Mouse (Mus musculus) hindbrain, embryonic 14.5 days (tissue): ENCODE results near the gene Atp13a1. TPM values are rescaled to one million over a fixed set of nuclear protein-coding genes. Genes with fewer than 3 reads are reported as not detected.
A peak's percentile ranks its signal among the peaks of the same experiment; 100 is the strongest.

Experiments used
- ATAC-seq: fragments of 200-750 bp; cut with Nextera tagmentation; 2 replicates; pipeline ENCODE4 v1.8.0; 2017; ENCODE audit warnings: moderate number of reproducible peaks, mild to moderate bottlenecking, moderate TSS enrichment, moderate library complexity; ENCODE audit not compliant: low FRiP score
- DNase-seq: peaks from one replicate; pipeline ENCODE4 v3.0.0-alpha.2; 2015; ENCODE audit warnings: low spot score
- H3K27ac ChIP-seq: fragments of 300-500 bp; sonication (generic); 2 replicates; pipeline ENCODE4 v1.5.1; 2014; ENCODE audit warnings: mild to moderate bottlenecking, moderate library complexity
- H3K27me3 ChIP-seq: fragments of 300-500 bp; sonication (generic); 2 replicates; pipeline ENCODE4 v1.6.1; 2014; ENCODE audit warnings: mild to moderate bottlenecking, low read length, mixed read lengths; ENCODE audit not compliant: control insufficient read depth, insufficient read depth
- H3K36me3 ChIP-seq: fragments of 300-500 bp; sonication (generic); replicated peaks from 2 replicates; pipeline ENCODE4 v1.6.1; 2014; ENCODE audit not compliant: control insufficient read depth, insufficient read depth
- H3K4me1 ChIP-seq: fragments of 300-500 bp; sonication (generic); replicated peaks from 2 replicates; pipeline ENCODE4 v1.6.1; 2014; ENCODE audit warnings: antibody characterized with exemption, low read length, mixed read lengths; ENCODE audit not compliant: control insufficient read depth, insufficient read depth
- H3K4me2 ChIP-seq: fragments of 300-500 bp; sonication (generic); replicated peaks from 2 replicates; pipeline ENCODE4 v1.6.1; 2014; ENCODE audit warnings: mild to moderate bottlenecking, moderate library complexity
- H3K4me3 ChIP-seq: fragments of 300-500 bp; sonication (generic); replicated peaks from 2 replicates; pipeline ENCODE4 v1.5.1; 2014; ENCODE audit warnings: mild to moderate bottlenecking, low read length
- H3K9ac ChIP-seq: fragments of 300-500 bp; sonication (generic); 2 replicates; pipeline ENCODE4 v1.6.1; 2014
- H3K9me3 ChIP-seq: fragments of 300-500 bp; sonication (generic); 2 replicates; pipeline ENCODE4 v1.6.1; 2016; ENCODE audit warnings: low read length; ENCODE audit not compliant: control insufficient read depth
- WGBS: fragments of 180-500 bp; shearing (Covaris S2); extraction: QIAGEN DNeasy Blood & Tissue Kit; methylation state at CpG from one replicate; pipeline ENCODE4 v1.1.7; 2014; 5-methylcytosine and 5-hydroxymethylcytosine counted together
- polyA plus RNA-seq: library from polyadenylated mRNA; unstranded; fragments of >200 nt; fragmentation: Nextera tagmentation; extraction: Ambion mirVana; gene quantifications from 2 replicates; pipeline ENCODE4 v1.2.1, GENCODE M21; 2014

Atp13a1 gene
- 47.8 and 48.3 TPM in 2 replicates for polyA plus RNA-seq

DNA sequence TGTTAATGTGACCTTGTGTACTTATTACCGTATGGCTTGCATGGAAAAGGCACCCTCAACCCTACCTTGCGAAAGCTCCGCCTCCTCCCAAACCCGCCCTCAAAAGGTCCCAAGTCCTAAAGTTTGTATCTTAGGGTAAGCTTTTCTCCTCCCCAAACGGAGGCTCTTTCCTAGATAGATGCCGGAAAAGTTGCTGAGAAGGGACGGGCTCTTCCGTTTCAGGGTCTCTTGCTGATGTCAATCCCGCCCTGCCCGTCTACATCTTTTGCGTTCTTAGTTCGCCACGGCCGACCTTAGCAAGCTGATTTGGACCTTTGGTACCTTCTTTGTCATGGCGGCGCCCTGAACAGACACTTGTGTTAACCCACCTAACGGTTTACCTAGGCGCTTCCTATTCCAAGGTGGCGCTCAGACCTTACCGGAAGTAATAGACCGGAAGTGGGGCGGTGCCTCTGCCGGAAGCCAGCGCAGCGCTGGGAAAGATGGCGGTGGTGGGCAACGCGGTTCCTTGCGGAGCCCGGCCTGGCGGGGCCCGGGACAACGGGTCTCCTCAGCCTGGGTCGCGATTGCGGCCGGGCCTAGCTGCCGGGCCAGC, at the start of gene Atp13a1, which contains the start of gene Zfp866:
TSS of gene Atp13a1 (plus strand) at position 391 of the 595 bp plus-strand sequence.
TSS of gene Zfp866 (minus strand) at position 406 of the 595 bp plus-strand sequence.
- DNase-seq (peak; percentile 91), ATAC-seq (peak; percentile 96)
- peak within 1 kb of the TSS; percentile 86 for H3K27ac ChIP-seq
- H3K4me1 ChIP-seq: peaks cover 16% of the 10 kb centered on the region
- H3K9me3 ChIP-seq: no peaks in the 10 kb centered on the region
- no peaks in the 10 kb centered on the region for H3K27me3 ChIP-seq
- H3K4me3 ChIP-seq: peak within 1 kb of the TSS; percentile 97
- peak within 1 kb of the TSS; percentile 61 for H3K4me2 ChIP-seq
- peaks cover 26% of the 10 kb centered on the region for H3K36me3 ChIP-seq
- peak within 1 kb of the TSS; percentile 98 for H3K9ac ChIP-seq
- WGBS: under 1% methylated on average over 38 of the region's 38 CpGs

DNA sequence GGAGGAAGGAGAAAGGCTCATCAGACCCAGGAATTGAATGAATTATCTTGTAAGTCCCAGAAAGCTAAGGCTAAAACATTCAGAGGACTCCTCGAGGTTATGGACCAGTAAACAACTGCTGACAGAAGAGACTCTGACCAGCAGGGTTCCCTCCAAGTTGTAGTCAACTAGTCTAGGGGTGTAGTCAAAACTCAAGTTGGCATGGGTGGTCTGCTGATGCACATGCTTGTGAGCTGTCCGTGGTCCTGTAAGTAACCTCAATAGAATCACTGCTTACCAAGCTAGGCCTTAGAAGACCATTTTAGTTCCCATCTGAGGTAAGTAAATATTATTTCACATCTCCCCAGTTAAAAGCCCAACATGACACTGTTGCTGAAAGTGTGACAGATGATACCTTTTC, 49.7 kb upstream of the Atp13a1 start:
- Histone ChIP-seq H3K4me2 (no peak overlapping the region), H3K9ac (no peak overlapping the region), H3K27ac (no peak overlapping the region), H3K9me3 (no peaks in the 10 kb centered on the region), H3K27me3 (no peaks in the 10 kb centered on the region), H3K4me3 (no peak overlapping the region), H3K4me1 (no peaks in the 10 kb centered on the region), H3K36me3 (peaks cover 26% of the 10 kb centered on the region)
- DNase-seq (no peak), ATAC-seq (no peak)
- 81% methylated on average over 2 of the region's 2 CpGs for WGBS

DNA sequence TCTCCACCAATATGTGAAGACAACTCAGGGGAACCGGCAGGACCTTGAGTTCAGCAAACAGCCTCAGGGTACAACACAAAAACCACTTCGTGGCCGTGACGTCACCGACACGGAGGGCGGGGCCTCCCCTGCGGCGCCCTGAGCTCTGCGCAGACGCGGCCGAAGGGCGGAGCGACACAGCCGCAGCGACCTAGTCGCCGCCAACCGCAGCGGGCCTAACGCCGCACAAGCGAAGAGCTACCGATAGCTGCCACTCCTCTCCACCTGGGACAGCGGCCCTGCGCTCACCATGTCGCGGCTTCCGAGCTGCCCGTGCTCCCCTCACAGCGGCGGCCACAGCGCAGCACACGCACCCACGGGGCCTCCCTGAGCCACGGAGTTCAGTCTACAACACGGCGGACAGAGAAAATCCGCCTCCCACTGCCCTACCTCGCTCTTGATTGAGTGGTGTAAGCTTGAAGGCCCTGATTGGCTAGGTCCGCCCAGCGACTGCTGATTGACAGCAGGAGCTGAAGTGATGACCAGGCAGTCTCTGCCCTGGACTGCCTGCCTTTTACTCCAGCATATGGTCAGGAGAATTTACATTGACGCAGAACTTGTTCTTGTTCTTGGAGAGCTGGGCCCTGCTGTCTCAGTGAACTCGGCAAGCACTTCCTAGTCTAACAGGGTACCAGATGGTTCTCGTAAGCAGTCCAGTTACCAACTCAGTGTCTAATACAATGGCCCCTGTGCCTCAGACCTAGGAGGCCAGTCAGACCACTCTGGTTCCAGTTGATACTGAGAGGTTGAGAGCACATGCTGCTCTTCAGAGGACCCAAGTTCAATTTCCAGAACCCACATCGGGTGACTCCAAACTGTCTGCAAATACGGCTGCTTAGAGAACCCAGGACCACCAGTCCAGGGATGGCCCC, 41.2 kb upstream of the Atp13a1 start, which contains the start of gene Zfp963:
TSS of gene Zfp963 (minus strand) at position 427 of the 911 bp plus-strand sequence.
- peaks cover 7% of the 10 kb centered on the region for H3K36me3 ChIP-seq
- ATAC-seq (peak; percentile 98), DNase-seq (peak; percentile 97)
- H3K4me1 ChIP-seq: peaks cover 4% of the 10 kb centered on the region
- H3K27me3 ChIP-seq: no peaks in the 10 kb centered on the region
- peak within 1 kb of the TSS; percentile 86 for H3K9ac ChIP-seq
- peak within 1 kb of the TSS; percentile 64 for H3K4me3 ChIP-seq
- 3% methylated on average over 48 of the region's 48 CpGs for WGBS
- peak within 1 kb of the TSS; percentile 99 for H3K27ac ChIP-seq
- H3K4me2 ChIP-seq: peak within 1 kb of the TSS; percentile 49
- H3K9me3 ChIP-seq: no peaks in the 10 kb centered on the region

DNA sequence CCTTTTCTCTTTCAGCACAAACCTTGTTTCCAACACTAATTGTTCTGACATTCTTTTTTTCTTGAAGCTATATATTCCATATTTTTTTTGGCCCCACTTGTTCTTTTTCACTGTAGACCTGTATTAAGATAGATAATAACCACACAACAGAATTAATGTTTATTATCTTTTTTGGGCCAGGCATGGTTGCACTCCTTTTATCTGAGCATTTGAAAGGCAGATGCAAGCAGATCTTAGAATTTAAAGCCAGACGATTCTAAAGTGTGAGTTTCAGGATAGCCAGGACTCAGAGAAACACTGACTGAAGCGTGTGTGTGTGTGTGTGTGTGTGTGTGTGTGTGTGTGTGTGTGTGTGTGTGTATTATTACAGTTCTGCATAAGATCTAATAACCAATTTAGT, 38.5 kb upstream of the Atp13a1 start:
- H3K9me3 ChIP-seq: no peaks in the 10 kb centered on the region
- no peak for ATAC-seq
- peaks cover 18% of the 10 kb centered on the region for H3K36me3 ChIP-seq
- H3K4me1 ChIP-seq: peaks cover 4% of the 10 kb centered on the region
- no peaks in the 10 kb centered on the region for H3K27me3 ChIP-seq
- no peak overlapping the region for H3K4me2 ChIP-seq
- DNase-seq: no peak
- no peak overlapping the region for H3K9ac ChIP-seq
- H3K4me3 ChIP-seq: no peak overlapping the region
- no peak overlapping the region for H3K27ac ChIP-seq
- WGBS: 93% methylated on average over 2 of the region's 2 CpGs

DNA sequence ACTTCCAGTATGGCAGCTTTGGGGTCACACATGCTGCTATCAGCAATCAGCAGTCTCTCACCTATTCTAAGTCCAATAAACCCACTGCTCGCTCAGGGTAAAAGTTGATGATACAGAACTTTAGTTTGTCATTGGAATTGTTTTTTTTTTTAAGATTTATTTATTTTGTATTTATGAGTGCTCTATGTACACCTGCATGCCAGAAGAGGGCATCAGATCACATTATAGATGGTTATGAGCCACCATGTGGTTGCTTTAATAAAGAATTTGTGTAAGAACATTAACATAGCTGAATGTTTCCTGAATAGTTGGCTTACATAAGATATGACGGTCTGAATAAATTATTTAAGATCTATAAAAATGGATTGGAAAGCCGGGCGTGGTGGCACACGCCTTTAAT, 32.6 kb upstream of the Atp13a1 start:
- ATAC-seq (no peak), DNase-seq (no peak)
- no peak overlapping the region for H3K4me2 ChIP-seq
- no peaks in the 10 kb centered on the region for H3K4me1 ChIP-seq
- 94% methylated on average over 5 of the region's 5 CpGs for WGBS
- H3K9ac ChIP-seq: no peak overlapping the region
- H3K27ac ChIP-seq: no peak overlapping the region
- no peak overlapping the region for H3K4me3 ChIP-seq
- H3K9me3 ChIP-seq: no peaks in the 10 kb centered on the region
- peaks cover 61% of the 10 kb centered on the region for H3K36me3 ChIP-seq
- H3K27me3 ChIP-seq: no peaks in the 10 kb centered on the region

DNA sequence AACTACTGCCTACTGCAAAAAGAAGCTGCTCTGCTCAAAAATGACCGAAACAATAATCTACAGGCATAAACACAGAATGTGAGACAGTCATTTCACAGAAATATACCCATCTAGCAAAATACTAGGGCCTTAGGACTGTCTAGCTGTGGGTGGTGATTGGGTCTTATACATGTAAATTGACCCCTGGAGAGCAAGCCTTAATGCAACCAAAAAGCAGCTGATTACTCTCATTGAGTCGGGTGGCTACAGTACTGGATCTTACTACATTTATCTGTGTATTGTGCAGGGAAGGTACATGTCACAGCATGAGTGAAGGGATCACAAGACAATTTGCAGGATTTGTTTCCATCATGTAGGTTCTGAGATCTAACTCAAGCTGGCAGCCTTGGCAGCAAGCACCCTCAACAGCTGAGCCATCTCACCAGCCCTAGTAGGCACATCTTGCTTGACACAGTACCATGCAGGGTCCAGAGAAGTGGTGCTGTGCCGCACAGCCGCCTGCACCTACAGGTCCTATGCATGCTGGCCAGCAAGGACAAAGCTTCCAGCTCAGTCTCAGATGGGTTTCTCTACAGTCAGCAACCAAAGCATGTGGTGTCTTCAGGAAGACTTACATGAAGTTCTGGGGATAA, 29.0 kb upstream of the Atp13a1 start:
- WGBS: 91% methylated on average over 4 of the region's 4 CpGs
- Histone ChIP-seq H3K27ac (no peak overlapping the region), H3K4me1 (no peaks in the 10 kb centered on the region), H3K9me3 (0 out of 2 replicates have a peak, but pooled peaks cover 3% of the 10 kb centered on the region), H3K36me3 (peaks cover 79% of the 10 kb centered on the region), H3K4me2 (no peak overlapping the region), H3K9ac (no peak overlapping the region), H3K27me3 (no peaks in the 10 kb centered on the region), H3K4me3 (no peak overlapping the region)
- ATAC-seq (no peak), DNase-seq (no peak)

DNA sequence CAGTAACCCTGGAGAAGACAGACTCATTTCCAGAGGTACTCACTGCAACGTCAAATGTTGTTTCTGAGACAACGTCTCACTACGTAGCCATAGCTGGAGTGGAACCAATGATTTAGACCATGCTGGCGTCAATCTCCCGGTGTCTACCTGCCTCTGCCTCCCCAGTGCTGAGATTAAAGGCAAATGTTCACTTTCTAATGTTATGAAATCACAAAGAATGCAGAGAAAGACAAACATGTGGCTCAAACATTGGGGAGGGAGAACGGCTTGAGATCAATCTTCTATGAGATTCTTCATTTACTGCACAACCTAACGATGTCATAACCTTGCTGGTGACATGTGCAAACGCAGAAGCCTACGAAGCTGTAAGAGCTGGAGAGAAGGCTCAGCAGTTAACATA, 19.7 kb upstream of the Atp13a1 start:
- Histone ChIP-seq H3K27ac (no peak overlapping the region), H3K4me3 (no peak overlapping the region), H3K9me3 (0 out of 2 replicates have a peak, but pooled peaks cover 3% of the 10 kb centered on the region), H3K4me1 (peaks cover 21% of the 10 kb centered on the region), H3K36me3 (peaks cover 31% of the 10 kb centered on the region), H3K4me2 (no peak overlapping the region), H3K27me3 (no peaks in the 10 kb centered on the region), H3K9ac (no peak overlapping the region)
- 87% methylated on average over 9 of the region's 9 CpGs for WGBS
- no peak for DNase-seq
- no peak for ATAC-seq

DNA sequence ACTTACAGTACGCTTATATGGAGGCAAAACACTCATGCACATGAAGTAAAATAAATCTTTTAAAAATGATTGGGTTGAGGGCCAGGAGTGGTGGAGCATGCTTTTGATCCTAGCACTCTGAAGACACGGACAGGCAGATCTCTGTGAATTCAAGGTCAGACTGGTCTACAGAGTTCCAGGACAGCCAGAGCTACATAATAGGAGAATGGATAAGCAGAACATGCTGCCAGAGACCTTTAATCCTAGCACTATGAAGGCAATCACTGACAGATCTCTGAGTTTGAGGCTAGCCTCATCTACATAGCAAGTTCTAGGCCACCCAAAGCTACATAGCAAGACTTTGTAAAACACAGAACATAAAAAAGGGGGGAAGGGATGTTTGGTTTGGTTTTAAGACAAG, 18.9 kb upstream of the Atp13a1 start:
- H3K9ac ChIP-seq: no peak overlapping the region
- H3K4me1 ChIP-seq: peaks cover 21% of the 10 kb centered on the region
- no peak overlapping the region for H3K4me3 ChIP-seq
- H3K9me3 ChIP-seq: no peaks in the 10 kb centered on the region
- 0 out of 2 replicates have a peak overlapping the region, but pooled peaks have one; percentile 17 for H3K4me2 ChIP-seq
- H3K27me3 ChIP-seq: no peaks in the 10 kb centered on the region
- no peak overlapping the region for H3K27ac ChIP-seq
- peaks cover 22% of the 10 kb centered on the region for H3K36me3 ChIP-seq
- ATAC-seq: no peak
- WGBS: 84% methylated on average over 2 of the region's 2 CpGs
- DNase-seq: no peak
